Mouse (Mus musculus): Measurements from ENCODE around the gene Got1. TPM values are rescaled to one million over a fixed set of nuclear protein-coding genes. Genes with fewer than 3 reads are reported as not detected.

Gene Got1
- polyA plus RNA-seq, 1 experiment from 2014 or later, result 233 TPM

DNA sequence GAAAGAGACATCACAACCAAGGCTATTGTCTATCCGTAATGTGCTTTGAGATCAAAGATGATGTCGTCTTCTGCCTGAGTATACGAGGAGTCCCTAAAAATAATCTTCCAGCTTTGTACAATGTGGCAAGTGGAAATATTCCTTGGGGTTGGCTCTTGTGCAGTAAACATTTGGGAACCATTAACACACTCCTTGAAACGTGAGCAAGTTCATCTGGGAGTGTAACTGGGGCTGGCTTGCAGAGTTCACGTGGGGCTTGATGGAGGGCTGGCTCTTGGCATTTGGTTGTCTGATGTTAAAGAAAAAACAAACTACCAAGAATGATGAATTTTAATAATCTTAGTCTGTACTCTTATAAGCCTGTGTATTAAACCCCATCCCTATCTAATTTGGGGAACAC, 45.0 kb downstream of the Got1 start:
- 0 out of 2 replicates have a peak, but pooled peaks cover 2% of the 10 kb centered on the region for H3K27me3 ChIP-seq
- peaks cover 12% of the 10 kb centered on the region for H3K4me1 ChIP-seq (replicated peaks)
- H3K4me3 ChIP-seq, result no peak overlapping the region
- no peaks in the 10 kb centered on the region for H3K9me3 ChIP-seq (replicated peaks)
- H3K27ac ChIP-seq, result no peak overlapping the region
- no peak overlapping the region for H3K9ac ChIP-seq
- ATAC-seq (replicated peaks; ENCODE audit: insufficient number of reproducible peaks, insufficient read depth, low FRiP score, low read depth), result no peak
- WGBS, result 72% methylated on average over 5 of the region's 5 CpGs
- H3K4me2 ChIP-seq, result no peak overlapping the region
- H3K36me3 ChIP-seq, result no peaks in the 10 kb centered on the region

DNA sequence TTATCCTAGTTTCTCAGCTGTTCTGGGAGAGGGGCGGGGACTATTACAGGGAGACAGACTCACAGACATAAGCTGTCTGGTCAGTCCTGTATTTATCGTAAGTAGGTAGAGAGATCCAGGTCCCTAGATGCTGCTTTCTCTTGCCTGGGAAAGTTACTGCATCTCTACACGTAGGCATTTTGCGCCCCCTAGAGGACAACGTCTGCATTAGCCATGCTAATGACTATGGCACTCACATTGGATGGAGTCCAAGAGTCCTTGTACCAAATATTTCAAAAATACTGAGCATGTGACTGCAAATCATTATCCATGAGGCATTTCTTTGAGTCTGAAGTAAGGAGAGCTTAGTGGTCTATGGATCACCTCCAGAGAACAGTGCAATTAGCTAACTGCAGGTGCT, 45.5 kb downstream of the Got1 start:
- H3K9me3 ChIP-seq (replicated peaks), result no peaks in the 10 kb centered on the region
- no peaks in the 10 kb centered on the region for H3K36me3 ChIP-seq
- H3K4me1 ChIP-seq (replicated peaks), result peaks cover 12% of the 10 kb centered on the region
- 18% methylated on average over 5 of the region's 5 CpGs for WGBS
- no peak overlapping the region for H3K4me3 ChIP-seq
- no peak for ATAC-seq (replicated peaks; ENCODE audit: insufficient number of reproducible peaks, insufficient read depth, low FRiP score, low read depth)
- H3K27ac ChIP-seq, result no peak overlapping the region
- H3K4me2 ChIP-seq, result no peak overlapping the region
- H3K9ac ChIP-seq, result no peak overlapping the region
- 0 out of 2 replicates have a peak, but pooled peaks cover 2% of the 10 kb centered on the region for H3K27me3 ChIP-seq

DNA sequence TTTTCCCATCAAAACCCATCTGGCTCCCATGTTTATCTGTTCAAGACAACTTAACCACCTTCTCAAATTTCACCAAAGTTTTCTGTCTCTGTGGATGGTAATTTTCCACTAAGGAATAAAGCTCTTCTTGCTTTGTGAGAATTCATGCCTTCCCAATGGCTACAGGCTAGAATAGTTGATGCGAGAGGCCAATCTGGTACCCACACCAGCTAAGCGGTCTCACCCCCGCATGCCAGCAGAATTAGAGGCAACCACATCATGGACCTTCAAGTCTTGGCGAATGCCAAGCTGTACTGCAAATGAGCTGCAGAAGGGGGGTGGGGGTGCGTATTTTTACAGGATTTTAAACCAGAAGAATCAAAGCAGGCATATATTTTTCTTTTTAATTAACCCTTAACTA, 47.0 kb downstream of the Got1 start:
- Histone ChIP-seq H3K4me1 (replicated peaks) (peaks cover 12% of the 10 kb centered on the region), H3K9ac (no peak overlapping the region), H3K36me3 (no peaks in the 10 kb centered on the region), H3K9me3 (replicated peaks) (no peaks in the 10 kb centered on the region), H3K27me3 (0 out of 2 replicates have a peak, but pooled peaks cover 2% of the 10 kb centered on the region), H3K4me2 (no peak overlapping the region), H3K27ac (no peak overlapping the region), H3K4me3 (no peak overlapping the region)
- 88% methylated on average over 5 of the region's 5 CpGs for WGBS
- ATAC-seq (replicated peaks; ENCODE audit: insufficient number of reproducible peaks, insufficient read depth, low FRiP score, low read depth), result no peak

DNA sequence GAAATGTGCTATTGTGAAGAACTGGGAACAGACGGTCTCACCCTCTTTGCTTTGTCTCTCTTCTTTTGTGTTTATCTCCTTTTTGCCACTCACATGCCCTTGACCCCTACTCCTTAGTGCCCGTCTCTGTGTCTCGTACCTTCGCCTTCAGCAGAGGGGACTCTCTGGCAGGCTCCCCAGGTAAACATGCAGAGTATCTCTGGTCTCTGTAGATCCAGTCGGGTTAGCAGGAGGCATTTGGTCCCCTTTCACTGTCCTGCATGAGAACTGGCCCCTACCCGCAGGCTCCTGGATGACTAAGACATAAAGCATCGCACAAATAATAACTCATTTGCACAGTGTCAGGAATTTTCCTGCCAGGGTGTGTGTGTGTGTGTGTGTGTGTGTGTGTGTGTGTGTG, 48.3 kb downstream of the Got1 start:
- no peak for ATAC-seq (replicated peaks; ENCODE audit: insufficient number of reproducible peaks, insufficient read depth, low FRiP score, low read depth)
- Histone ChIP-seq H3K36me3 (no peaks in the 10 kb centered on the region), H3K4me2 (no peak overlapping the region), H3K9ac (no peak overlapping the region), H3K4me3 (no peak overlapping the region), H3K27ac (no peak overlapping the region), H3K9me3 (replicated peaks) (no peaks in the 10 kb centered on the region), H3K4me1 (replicated peaks) (peaks cover 12% of the 10 kb centered on the region), H3K27me3 (0 out of 2 replicates have a peak, but pooled peaks cover 2% of the 10 kb centered on the region)
- 40% methylated on average over 7 of the region's 7 CpGs for WGBS

DNA sequence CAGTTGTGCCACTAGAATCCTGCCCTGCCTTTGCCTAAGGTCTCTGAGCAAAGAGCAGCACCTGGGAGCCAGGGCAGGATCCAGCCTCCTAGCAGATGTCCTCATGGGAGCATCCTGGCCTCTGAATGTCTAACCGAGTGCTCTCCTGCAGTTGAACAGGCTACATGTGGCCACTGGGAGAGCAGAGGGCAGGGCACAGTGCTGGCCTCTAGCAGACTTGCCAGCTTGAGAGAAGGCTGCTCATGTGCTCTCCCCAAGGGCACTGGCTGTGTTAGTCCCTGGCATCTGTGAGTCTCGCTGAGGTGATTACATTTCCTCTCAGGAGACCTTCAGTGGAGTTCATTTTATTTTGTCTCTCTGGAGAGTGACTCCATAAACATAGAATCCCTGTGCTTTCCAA, 48.8 kb downstream of the Got1 start:
- H3K27ac ChIP-seq, result no peak overlapping the region
- no peak for ATAC-seq (replicated peaks; ENCODE audit: insufficient number of reproducible peaks, insufficient read depth, low FRiP score, low read depth)
- no peak overlapping the region for H3K9ac ChIP-seq
- WGBS, result 43% methylated on average over 2 of the region's 2 CpGs
- H3K4me3 ChIP-seq, result no peak overlapping the region
- peaks cover 12% of the 10 kb centered on the region for H3K4me1 ChIP-seq (replicated peaks)
- no peaks in the 10 kb centered on the region for H3K36me3 ChIP-seq
- no peaks in the 10 kb centered on the region for H3K9me3 ChIP-seq (replicated peaks)
- 0 out of 2 replicates have a peak, but pooled peaks cover 2% of the 10 kb centered on the region for H3K27me3 ChIP-seq
- H3K4me2 ChIP-seq, result no peak overlapping the region

DNA sequence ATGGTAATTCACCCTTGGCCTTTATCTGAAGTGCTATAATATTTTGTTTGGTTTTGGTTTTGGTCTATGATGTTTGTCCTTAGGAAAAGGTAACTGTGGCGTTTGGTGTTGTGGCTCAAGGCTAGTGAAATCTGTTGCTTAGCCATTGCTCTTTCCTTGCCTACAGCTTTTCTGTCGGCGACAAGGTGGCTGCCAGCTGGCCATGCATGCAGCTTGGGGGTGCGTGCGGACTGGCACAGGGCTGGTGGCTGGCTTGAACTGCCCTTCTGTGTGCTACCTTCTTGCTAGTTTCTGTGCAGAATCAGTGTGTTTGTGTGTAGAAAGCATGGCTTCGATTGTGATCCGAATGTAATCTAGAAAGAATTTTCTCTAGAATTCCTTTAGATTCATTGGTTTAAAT, 51.6 kb downstream of the Got1 start:
- 78% methylated on average over 7 of the region's 7 CpGs for WGBS

DNA sequence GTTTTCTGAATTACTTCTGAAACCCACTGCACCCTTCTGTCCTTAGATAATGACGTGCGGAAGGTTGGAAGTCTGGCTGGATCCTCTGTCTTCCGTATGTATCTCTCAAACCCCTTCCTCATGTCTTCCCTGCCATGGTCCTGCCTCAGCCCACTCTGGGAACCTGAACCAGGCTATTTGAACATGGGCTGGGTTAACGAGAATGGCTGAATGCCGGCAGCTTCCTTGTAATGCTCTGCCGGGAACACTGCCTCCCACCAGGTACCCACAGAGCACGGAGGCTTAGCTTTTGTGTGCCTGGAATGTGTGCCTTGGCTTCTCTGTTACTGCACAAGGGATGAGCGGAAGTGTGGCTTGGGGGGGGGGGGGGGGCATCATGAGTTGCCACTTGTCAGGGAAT, 52.1 kb downstream of the Got1 start:
- Histone ChIP-seq H3K27me3 (no peaks in the 10 kb centered on the region), H3K27ac (no peak overlapping the region), H3K4me1 (replicated peaks) (peaks cover 12% of the 10 kb centered on the region), H3K4me2 (no peak overlapping the region), H3K36me3 (no peaks in the 10 kb centered on the region), H3K9me3 (replicated peaks) (no peaks in the 10 kb centered on the region), H3K9ac (no peak overlapping the region), H3K4me3 (no peak overlapping the region)
- WGBS, result 81% methylated on average over 8 of the region's 8 CpGs
- ATAC-seq (replicated peaks; ENCODE audit: insufficient number of reproducible peaks, insufficient read depth, low FRiP score, low read depth), result no peak

More for the DNA sequence above, 51.6 kb downstream of the Got1 start:
- H3K27ac ChIP-seq, result no peak overlapping the region
- H3K9ac ChIP-seq, result no peak overlapping the region
- peaks cover 12% of the 10 kb centered on the region for H3K4me1 ChIP-seq (replicated peaks)
- ATAC-seq (replicated peaks; ENCODE audit: insufficient number of reproducible peaks, insufficient read depth, low FRiP score, low read depth), result no peak
- H3K36me3 ChIP-seq, result no peaks in the 10 kb centered on the region
- H3K4me3 ChIP-seq, result no peak overlapping the region
- no peak overlapping the region for H3K4me2 ChIP-seq
- no peaks in the 10 kb centered on the region for H3K9me3 ChIP-seq (replicated peaks)
- H3K27me3 ChIP-seq, result no peaks in the 10 kb centered on the region

DNA sequence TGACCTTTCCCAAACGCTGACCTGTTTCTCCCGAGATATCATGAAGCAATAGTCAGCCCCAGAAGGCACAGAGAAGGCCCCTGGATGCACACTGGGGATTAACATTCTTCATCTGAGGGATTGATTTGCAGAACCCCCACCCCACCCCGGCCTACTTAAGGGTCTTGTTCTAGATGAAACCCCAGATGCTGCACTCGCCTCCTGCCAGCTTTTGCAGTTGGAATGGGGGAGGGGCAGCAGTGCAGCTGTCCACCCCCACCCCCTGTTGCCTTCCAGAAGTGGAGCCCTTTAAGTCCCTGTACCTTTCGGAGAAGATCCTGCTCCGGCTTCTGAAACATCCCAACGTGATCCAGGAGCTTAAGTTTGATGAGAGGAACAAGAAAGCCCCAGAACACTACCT, 55.1 kb downstream of the Got1 start:
- Histone ChIP-seq H3K4me2 (no peak overlapping the region), H3K9me3 (replicated peaks) (no peaks in the 10 kb centered on the region), H3K4me3 (no peak overlapping the region), H3K4me1 (replicated peaks) (no peaks in the 10 kb centered on the region), H3K36me3 (no peaks in the 10 kb centered on the region), H3K27me3 (no peaks in the 10 kb centered on the region), H3K27ac (no peak overlapping the region), H3K9ac (no peak overlapping the region)
- 67% methylated on average over 7 of the region's 7 CpGs for WGBS
- no peak for ATAC-seq (replicated peaks; ENCODE audit: insufficient number of reproducible peaks, insufficient read depth, low FRiP score, low read depth)

DNA sequence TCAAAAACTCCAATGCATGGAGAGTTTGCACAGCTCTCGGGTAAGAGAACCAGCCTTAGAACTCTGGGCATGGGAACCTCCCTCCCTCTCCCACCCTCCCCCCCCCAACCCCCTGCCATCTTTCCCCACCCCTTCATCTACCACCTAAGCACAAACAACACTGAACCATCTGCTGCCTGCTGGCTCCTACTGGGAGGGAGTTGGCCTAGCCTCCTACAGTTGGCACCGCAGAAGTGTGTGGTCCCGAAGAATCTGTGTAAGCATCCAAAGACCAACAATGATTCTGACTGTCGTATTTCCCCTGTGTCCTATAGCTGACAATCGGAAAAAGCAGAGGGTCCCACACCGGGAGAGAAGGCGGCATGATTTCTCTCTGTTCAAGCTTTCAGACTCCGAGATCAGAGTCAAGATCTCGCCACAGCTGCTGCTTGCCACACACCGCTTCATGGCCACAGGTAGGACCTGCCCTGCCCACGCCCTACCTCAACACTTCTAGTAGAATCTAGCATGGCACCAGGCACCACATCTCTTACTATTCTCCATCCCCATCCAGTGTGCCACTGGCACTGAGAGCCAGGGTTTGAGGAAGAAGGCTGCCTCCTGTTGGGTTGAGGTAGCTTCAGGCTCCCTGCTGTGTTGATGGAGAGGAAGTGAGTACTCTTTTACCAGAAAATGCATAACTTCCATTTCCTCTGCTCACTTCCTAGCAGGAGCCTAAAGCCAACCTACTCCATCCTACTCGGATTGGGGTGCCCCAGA, 56.3 kb downstream of the Got1 start:
- no peaks in the 10 kb centered on the region for H3K27me3 ChIP-seq
- H3K27ac ChIP-seq, result no peak overlapping the region
- no peaks in the 10 kb centered on the region for H3K4me1 ChIP-seq (replicated peaks)
- no peaks in the 10 kb centered on the region for H3K36me3 ChIP-seq
- no peak overlapping the region for H3K9ac ChIP-seq
- H3K4me2 ChIP-seq, result no peak overlapping the region
- ATAC-seq (replicated peaks; ENCODE audit: insufficient number of reproducible peaks, insufficient read depth, low FRiP score, low read depth), result no peak
- no peak overlapping the region for H3K4me3 ChIP-seq
- 71% methylated on average over 12 of the region's 12 CpGs for WGBS
- no peaks in the 10 kb centered on the region for H3K9me3 ChIP-seq (replicated peaks)

DNA sequence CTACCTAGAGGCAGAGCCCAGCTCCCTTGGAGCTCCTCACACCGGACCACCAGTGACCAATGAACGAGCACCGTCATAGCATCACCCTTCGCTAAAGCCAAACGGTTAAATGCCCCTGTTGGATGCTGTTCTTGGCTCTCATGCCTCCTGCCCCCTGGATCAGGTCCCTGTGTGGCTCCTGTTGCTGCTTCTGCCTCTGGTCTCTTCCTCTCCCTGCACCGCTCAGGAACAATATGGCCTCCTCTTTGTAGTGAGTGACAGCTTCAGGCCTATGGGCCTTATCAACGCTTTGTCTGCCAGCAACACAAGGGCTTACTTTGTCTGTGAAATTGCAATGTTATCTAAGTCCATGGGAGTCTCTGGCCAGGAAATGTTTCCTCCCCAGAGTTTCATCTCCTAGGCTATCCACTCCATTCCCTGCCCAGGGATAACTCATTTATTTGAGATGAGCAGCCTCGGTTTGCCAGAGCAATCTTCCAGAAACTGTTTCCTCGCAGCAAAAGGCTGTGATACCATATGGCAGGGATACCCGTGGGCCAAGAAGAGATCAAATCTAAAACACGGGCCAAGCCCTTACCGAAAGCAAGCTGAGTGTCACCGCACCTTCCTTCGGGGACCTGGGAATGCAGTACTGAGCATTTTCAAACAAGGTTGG, 58.7 kb downstream of the Got1 start:
- Histone ChIP-seq H3K9ac (no peak overlapping the region), H3K4me3 (no peak overlapping the region), H3K27me3 (no peaks in the 10 kb centered on the region), H3K36me3 (no peaks in the 10 kb centered on the region), H3K4me2 (no peak overlapping the region), H3K9me3 (replicated peaks) (no peaks in the 10 kb centered on the region), H3K27ac (no peak overlapping the region), H3K4me1 (replicated peaks) (no peaks in the 10 kb centered on the region)
- 79% methylated on average over 14 of the region's 14 CpGs for WGBS
- ATAC-seq (replicated peaks; ENCODE audit: insufficient number of reproducible peaks, insufficient read depth, low FRiP score, low read depth), result no peak

DNA sequence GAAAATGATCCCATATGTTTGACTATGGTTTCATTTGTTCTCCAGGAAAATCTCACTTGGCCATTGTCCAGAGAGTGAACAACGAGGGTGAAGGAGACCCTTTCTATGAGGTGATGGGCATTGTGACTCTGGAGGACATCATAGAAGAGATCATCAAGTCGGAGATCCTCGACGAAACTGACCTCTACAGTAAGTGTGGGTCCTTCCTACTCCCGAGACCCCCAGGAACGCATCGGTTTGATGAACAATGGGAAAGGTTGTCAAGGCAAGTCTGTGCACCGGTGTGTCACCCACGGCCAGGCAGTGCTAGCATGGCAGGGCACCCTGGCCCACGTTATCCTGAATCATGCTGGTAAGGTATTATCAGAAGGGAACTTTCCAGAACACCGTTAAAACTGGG, 59.3 kb downstream of the Got1 start:
- no peaks in the 10 kb centered on the region for H3K4me1 ChIP-seq (replicated peaks)
- WGBS, result 84% methylated on average over 11 of the region's 11 CpGs

DNA sequence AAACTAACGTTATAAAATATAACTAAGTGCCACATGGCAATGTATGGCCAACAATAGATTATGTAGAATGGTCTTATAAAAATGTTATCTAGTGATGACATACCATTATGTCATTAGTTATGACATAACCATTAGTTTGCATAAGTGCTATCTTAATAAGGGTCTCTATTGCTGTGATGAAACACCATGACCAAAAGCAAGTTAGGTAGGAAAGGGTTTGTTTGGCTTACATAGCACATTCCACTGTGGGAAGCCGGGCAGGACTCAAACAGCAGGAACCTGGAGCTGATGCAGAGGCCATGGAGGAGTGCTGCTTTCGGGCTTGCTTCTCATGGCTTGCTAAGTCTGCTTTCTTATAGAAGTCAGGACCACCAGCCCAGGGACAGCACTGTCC, 60.1 kb downstream of the Got1 start:
- Histone ChIP-seq H3K9me3 (replicated peaks) (no peaks in the 10 kb centered on the region), H3K4me2 (no peak overlapping the region), H3K4me3 (no peak overlapping the region), H3K27ac (no peak overlapping the region), H3K4me1 (replicated peaks) (no peaks in the 10 kb centered on the region), H3K36me3 (no peaks in the 10 kb centered on the region), H3K27me3 (no peaks in the 10 kb centered on the region), H3K9ac (no peak overlapping the region)
- ATAC-seq (replicated peaks; ENCODE audit: insufficient number of reproducible peaks, insufficient read depth, low FRiP score, low read depth), result no peak
- 75% methylated on average over 3 of the region's 3 CpGs for WGBS

More for the DNA sequence above, 59.3 kb downstream of the Got1 start:
- Histone ChIP-seq H3K4me2 (no peak overlapping the region), H3K4me3 (no peak overlapping the region), H3K27ac (no peak overlapping the region), H3K9ac (no peak overlapping the region), H3K9me3 (replicated peaks) (no peaks in the 10 kb centered on the region), H3K27me3 (no peaks in the 10 kb centered on the region), H3K36me3 (no peaks in the 10 kb centered on the region)
- ATAC-seq (replicated peaks; ENCODE audit: insufficient number of reproducible peaks, insufficient read depth, low FRiP score, low read depth), result no peak

Data from heart, embryonic 15.5 days (tissue).